Mouse (Mus musculus) intestine, embryonic 16.5 days (tissue): ENCODE results near the gene Ccl8. TPM values are rescaled to one million over a fixed set of nuclear protein-coding genes. Genes with fewer than 3 reads are reported as not detected.

ENCODE experiments used
- ATAC-seq: fragments of 200-750 bp; cut with Nextera tagmentation; 2 replicates; pipeline ENCODE4 v1.8.0; 2017; ENCODE audit warnings: moderate TSS enrichment, moderate library complexity
- H3K27ac ChIP-seq: fragments of 300-500 bp; sonication (generic); 2 replicates; pipeline ENCODE4 v1.5.1; 2014; ENCODE audit warnings: mild to moderate bottlenecking, low read length
- H3K27me3 ChIP-seq: fragments of 300-500 bp; sonication (generic); replicated peaks from 2 replicates; pipeline ENCODE4 v1.6.1; 2014; ENCODE audit warnings: low read length, control low read depth, mixed read lengths; ENCODE audit not compliant: control insufficient read depth, insufficient read depth
- H3K36me3 ChIP-seq: fragments of 300-500 bp; sonication (generic); 2 replicates; pipeline ENCODE4 v1.6.1; 2014; ENCODE audit warnings: low read length, control low read depth; ENCODE audit not compliant: control insufficient read depth, insufficient read depth
- H3K4me1 ChIP-seq: fragments of 300-500 bp; sonication (generic); 2 replicates; pipeline ENCODE4 v1.6.1; 2014; ENCODE audit warnings: low read length, control low read depth, mixed read lengths; ENCODE audit not compliant: control insufficient read depth, insufficient read depth
- H3K4me2 ChIP-seq: fragments of 300-500 bp; sonication (generic); 2 replicates; pipeline ENCODE4 v1.6.1; 2014; ENCODE audit warnings: low read depth, low read length, control low read depth
- H3K4me3 ChIP-seq: fragments of 300-500 bp; sonication (generic); 2 replicates; pipeline ENCODE4 v1.5.1; 2014; ENCODE audit warnings: mild to moderate bottlenecking, low read length
- H3K9ac ChIP-seq: fragments of 300-500 bp; sonication (generic); 2 replicates; pipeline ENCODE4 v1.6.1; 2014; ENCODE audit warnings: low read depth, low read length
- H3K9me3 ChIP-seq: fragments of 300-500 bp; sonication (generic); 2 replicates; pipeline ENCODE4 v1.6.1; 2016; ENCODE audit warnings: low read length, control low read depth; ENCODE audit not compliant: control insufficient read depth
- WGBS: fragments of 180-500 bp; shearing (Covaris S2); extraction: QIAGEN DNeasy Blood & Tissue Kit; methylation state at CpG from one replicate; pipeline ENCODE4 v1.1.7; 2014; 5-methylcytosine and 5-hydroxymethylcytosine counted together
- polyA plus RNA-seq: library from polyadenylated mRNA; unstranded; fragments of >200 nt; fragmentation: Nextera tagmentation; extraction: Ambion mirVana; gene quantifications from 2 replicates; pipeline ENCODE4 v1.2.1, GENCODE M21; 2015

The Ccl8 gene
- polyA plus RNA-seq, 1 experiment from 2014 or later: not detected

GRCm38 (mm10) chr11:82159126-82159525, 44.1 kb downstream of the Ccl8 start:
- Histone ChIP-seq H3K4me2 (no peak overlapping the region), H3K4me1 (no peaks in the 10 kb centered on the region), H3K27ac (no peak overlapping the region), H3K4me3 (no peak overlapping the region), H3K27me3 (no peaks in the 10 kb centered on the region), H3K36me3 (no peaks in the 10 kb centered on the region), H3K9me3 (no peaks in the 10 kb centered on the region), H3K9ac (no peak overlapping the region)
- 84% methylated on average over 2 of the region's 2 CpGs for WGBS
- no peak for ATAC-seq

- H3K4me1 ChIP-seq: no peaks in the 10 kb centered on the region
- H3K9me3 ChIP-seq: no peaks in the 10 kb centered on the region
- ATAC-seq: no peak
- no peak overlapping the region for H3K4me2 ChIP-seq
- H3K36me3 ChIP-seq: no peaks in the 10 kb centered on the region
- H3K9ac ChIP-seq: no peak overlapping the region
- H3K27me3 ChIP-seq: no peaks in the 10 kb centered on the region
- WGBS: 68% methylated on average over 8 of the region's 8 CpGs
- no peak overlapping the region for H3K4me3 ChIP-seq
- H3K27ac ChIP-seq: no peak overlapping the region
Observed at GRCm38 (mm10) chr11:82163285-82163684, 48.3 kb downstream of the Ccl8 start.

Other genes starting within 250 kb of the Ccl8 start
- 0.15 and 0.16 TPM in 2 replicates for gene Asic2, start 146.7 kb upstream of the Ccl8 start, polyA plus RNA-seq
- gene Ccl2, start 79.6 kb upstream of the Ccl8 start, polyA plus RNA-seq: 6.7 and 8.3 TPM in 2 replicates
- gene Gm17268, start 76.6 kb upstream of the Ccl8 start, polyA plus RNA-seq: not detected in 2 replicates
- 3.0 and 3.1 TPM in 2 replicates for gene Ccl7, start 69.5 kb upstream of the Ccl8 start, polyA plus RNA-seq
- 105 and 109 TPM in 2 replicates for gene Ccl11, start 57.4 kb upstream of the Ccl8 start, polyA plus RNA-seq
- gene Ccl12, start 13.3 kb upstream of the Ccl8 start, polyA plus RNA-seq: 1.4 and 2.7 TPM in 2 replicates
- not detected in 2 replicates for gene Ccl1, start 190.5 kb downstream of the Ccl8 start, polyA plus RNA-seq